Mouse (Mus musculus): ENCODE measurements at regions not wholly inside any gene's neighbourhood (a gene's known extent, or its start where the extent isn't known, plus 50 kb on each side); places are given as distances from the start of the nearest gene placed in this dataset.
A peak's percentile ranks its signal among the peaks of the same experiment; 100 is the strongest.

DNA sequence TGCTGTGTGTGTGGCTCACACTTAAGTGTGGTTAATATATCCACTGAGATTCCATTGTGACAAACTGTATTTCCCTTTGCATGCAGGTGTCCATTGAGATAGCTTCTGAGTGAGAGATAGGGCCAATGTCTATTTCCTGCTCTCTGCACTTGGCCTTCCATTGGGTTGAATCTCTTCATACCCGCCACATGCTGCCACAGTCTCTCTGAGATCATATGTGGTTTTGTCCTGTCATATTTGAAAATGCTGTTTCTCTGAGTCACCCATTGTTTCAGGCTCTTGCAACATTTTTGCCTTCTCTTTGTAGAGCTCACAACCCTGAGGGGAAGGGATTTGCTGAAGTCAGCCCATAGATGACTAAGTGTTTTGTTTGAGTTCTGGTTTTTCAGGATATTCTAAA lies 2081.3 kb downstream of the Olfm4 start:
- Histone ChIP-seq H3K27ac (ENCODE audit: low read depth, low read length) (no peak overlapping the region), H3K4me2 (replicated peaks; ENCODE audit: low read depth, low read length) (no peak overlapping the region), H3K27me3 (ENCODE audit: control insufficient read depth, insufficient read depth, low read length) (no peaks in the 10 kb centered on the region), H3K4me1 (replicated peaks; ENCODE audit: control insufficient read depth, insufficient read depth, low read length) (no peaks in the 10 kb centered on the region), H3K9me3 (ENCODE audit: control insufficient read depth, low read length) (no peaks in the 10 kb centered on the region), H3K4me3 (ENCODE audit: low read depth, low read length) (no peak overlapping the region), H3K36me3 (ENCODE audit: control insufficient read depth, insufficient read depth, low read length) (no peaks in the 10 kb centered on the region), H3K9ac (ENCODE audit: low read depth, low read length) (no peak overlapping the region)
- 89% methylated on average over 1 of the region's 1 CpGs for WGBS
- no peak for ATAC-seq (ENCODE audit: low FRiP score)
- DNase-seq (ENCODE audit: low spot score): no peak

DNA sequence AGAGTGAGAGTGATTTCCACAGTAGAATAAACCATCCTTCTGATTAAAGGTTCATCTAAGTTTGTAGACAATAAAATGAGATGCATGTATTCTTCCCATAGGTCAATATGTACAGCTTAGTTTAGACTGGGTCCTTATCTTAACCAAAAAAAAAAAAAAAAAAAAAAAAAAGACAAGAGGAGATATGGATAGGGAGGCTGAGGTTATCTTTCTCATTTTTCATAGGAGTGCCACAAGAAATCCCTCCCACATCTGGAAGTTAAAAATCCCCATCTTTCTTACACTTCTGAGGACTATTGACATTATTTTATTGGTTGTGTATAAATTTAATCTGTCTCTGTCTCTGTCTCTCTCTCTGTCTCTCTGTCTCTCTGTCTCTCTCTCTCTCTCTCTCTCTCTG lies 2117.8 kb downstream of the Olfm4 start:
- no peak overlapping the region for H3K4me2 ChIP-seq (replicated peaks; ENCODE audit: low read depth, low read length)
- no peaks in the 10 kb centered on the region for H3K9me3 ChIP-seq (ENCODE audit: control insufficient read depth, low read length)
- no peaks in the 10 kb centered on the region for H3K4me1 ChIP-seq (replicated peaks; ENCODE audit: control insufficient read depth, insufficient read depth, low read length)
- no peak overlapping the region for H3K4me3 ChIP-seq (ENCODE audit: low read depth, low read length)
- no peak for DNase-seq (ENCODE audit: low spot score)
- no peaks in the 10 kb centered on the region for H3K27me3 ChIP-seq (ENCODE audit: control insufficient read depth, insufficient read depth, low read length)
- no peak overlapping the region for H3K9ac ChIP-seq (ENCODE audit: low read depth, low read length)
- no peak for ATAC-seq (ENCODE audit: low FRiP score)
- H3K36me3 ChIP-seq (ENCODE audit: control insufficient read depth, insufficient read depth, low read length): no peaks in the 10 kb centered on the region
- no peak overlapping the region for H3K27ac ChIP-seq (ENCODE audit: low read depth, low read length)

DNA sequence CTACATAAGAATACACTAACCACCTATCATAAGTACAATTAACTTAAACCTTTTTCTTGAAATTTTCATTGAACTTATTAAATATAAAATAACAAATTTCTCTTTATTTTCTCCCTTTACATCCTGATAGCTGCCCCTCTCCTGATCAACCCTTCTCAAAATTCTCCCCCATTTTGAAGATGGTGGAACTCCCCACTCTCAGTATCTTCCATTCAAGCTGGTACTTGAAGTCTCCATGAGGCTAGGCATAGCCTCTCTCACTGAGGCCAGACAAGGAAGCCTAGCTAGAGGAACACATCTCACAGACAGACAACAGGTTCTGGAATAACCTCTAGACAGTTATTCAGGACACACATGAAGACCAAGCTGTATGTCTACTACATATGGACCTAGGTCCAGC lies 2129.0 kb downstream of the Olfm4 start:
- Histone ChIP-seq H3K27ac (ENCODE audit: low read depth, low read length) (no peak overlapping the region), H3K9me3 (ENCODE audit: control insufficient read depth, low read length) (no peaks in the 10 kb centered on the region), H3K4me2 (replicated peaks; ENCODE audit: low read depth, low read length) (no peak overlapping the region), H3K4me3 (ENCODE audit: low read depth, low read length) (no peak overlapping the region), H3K9ac (ENCODE audit: low read depth, low read length) (no peak overlapping the region), H3K4me1 (replicated peaks; ENCODE audit: control insufficient read depth, insufficient read depth, low read length) (no peaks in the 10 kb centered on the region), H3K27me3 (ENCODE audit: control insufficient read depth, insufficient read depth, low read length) (no peaks in the 10 kb centered on the region), H3K36me3 (ENCODE audit: control insufficient read depth, insufficient read depth, low read length) (no peaks in the 10 kb centered on the region)
- DNase-seq (ENCODE audit: low spot score) (no peak), ATAC-seq (ENCODE audit: low FRiP score) (no peak)

DNA sequence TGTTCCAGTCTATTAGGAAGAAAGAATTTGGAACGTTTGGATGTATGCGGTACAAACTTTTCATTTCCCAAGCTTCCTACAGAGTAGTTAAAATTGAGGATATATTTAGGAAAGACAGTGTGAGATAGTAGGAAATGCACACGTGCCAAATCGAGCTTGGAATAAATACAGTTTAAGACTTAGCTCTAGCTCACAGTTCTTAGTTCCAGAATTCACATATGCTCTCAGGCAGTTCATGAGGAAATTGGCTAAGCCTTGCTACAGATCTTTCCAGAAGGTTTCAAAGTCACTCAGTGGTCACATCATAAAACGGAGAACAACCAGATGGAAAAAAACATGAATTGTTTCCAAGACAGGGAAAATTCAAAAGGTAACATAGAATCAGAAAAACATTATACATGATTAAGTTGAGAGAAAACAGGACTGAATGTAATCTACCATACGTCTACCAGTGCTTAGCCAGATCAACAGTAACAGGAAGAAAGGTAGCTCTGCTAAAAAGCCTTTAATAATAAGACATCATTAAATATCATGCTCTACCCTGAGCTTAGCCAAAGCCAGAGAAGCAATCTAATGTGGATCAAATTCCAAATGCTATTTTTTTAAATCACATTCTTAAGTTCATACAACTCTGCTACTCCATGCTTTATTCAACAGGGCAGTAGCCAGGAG lies 2165.1 kb downstream of the Olfm4 start:
- no peak for DNase-seq (ENCODE audit: low spot score)
- WGBS: 90% methylated on average over 6 of the region's 6 CpGs
- H3K27me3 ChIP-seq (ENCODE audit: control insufficient read depth, insufficient read depth, low read length): no peaks in the 10 kb centered on the region
- no peak overlapping the region for H3K4me3 ChIP-seq (ENCODE audit: low read depth, low read length)
- ATAC-seq (ENCODE audit: low FRiP score): no peak
- H3K27ac ChIP-seq (ENCODE audit: low read depth, low read length): no peak overlapping the region
- no peaks in the 10 kb centered on the region for H3K4me1 ChIP-seq (replicated peaks; ENCODE audit: control insufficient read depth, insufficient read depth, low read length)
- no peak overlapping the region for H3K9ac ChIP-seq (ENCODE audit: low read depth, low read length)
- H3K9me3 ChIP-seq (ENCODE audit: control insufficient read depth, low read length): no peaks in the 10 kb centered on the region
- no peaks in the 10 kb centered on the region for H3K36me3 ChIP-seq (ENCODE audit: control insufficient read depth, insufficient read depth, low read length)
- H3K4me2 ChIP-seq (replicated peaks; ENCODE audit: low read depth, low read length): no peak overlapping the region

DNA sequence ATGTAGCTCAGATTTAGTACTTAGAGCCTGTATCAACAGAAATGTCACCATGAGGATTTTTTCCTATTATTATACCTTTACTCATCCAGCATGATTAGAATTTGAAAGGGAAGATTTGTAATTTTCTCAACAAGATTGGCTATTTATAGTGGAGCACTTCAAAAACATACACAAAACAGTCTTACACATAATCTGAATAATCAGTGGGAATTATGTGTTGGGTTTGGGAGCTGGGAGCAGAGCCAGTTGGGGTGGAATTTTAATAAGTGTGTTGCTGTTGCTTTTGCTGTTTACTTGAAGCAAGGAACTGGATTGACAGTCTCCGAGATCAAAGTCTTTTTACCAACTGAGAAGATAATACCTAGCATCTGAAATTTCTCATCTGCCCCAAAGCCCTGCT lies 2201.5 kb downstream of the Olfm4 start:
- Histone ChIP-seq H3K27me3 (ENCODE audit: control insufficient read depth, insufficient read depth, low read length) (no peaks in the 10 kb centered on the region), H3K9ac (ENCODE audit: low read depth, low read length) (no peak overlapping the region), H3K4me2 (replicated peaks; ENCODE audit: low read depth, low read length) (no peak overlapping the region), H3K4me3 (ENCODE audit: low read depth, low read length) (no peak overlapping the region), H3K9me3 (ENCODE audit: control insufficient read depth, low read length) (no peaks in the 10 kb centered on the region), H3K4me1 (replicated peaks; ENCODE audit: control insufficient read depth, insufficient read depth, low read length) (no peaks in the 10 kb centered on the region), H3K27ac (ENCODE audit: low read depth, low read length) (no peak overlapping the region), H3K36me3 (ENCODE audit: control insufficient read depth, insufficient read depth, low read length) (no peaks in the 10 kb centered on the region)
- no peak for DNase-seq (ENCODE audit: low spot score)
- WGBS: 88% methylated on average over 1 of the region's 1 CpGs
- no peak for ATAC-seq (ENCODE audit: low FRiP score)

DNA sequence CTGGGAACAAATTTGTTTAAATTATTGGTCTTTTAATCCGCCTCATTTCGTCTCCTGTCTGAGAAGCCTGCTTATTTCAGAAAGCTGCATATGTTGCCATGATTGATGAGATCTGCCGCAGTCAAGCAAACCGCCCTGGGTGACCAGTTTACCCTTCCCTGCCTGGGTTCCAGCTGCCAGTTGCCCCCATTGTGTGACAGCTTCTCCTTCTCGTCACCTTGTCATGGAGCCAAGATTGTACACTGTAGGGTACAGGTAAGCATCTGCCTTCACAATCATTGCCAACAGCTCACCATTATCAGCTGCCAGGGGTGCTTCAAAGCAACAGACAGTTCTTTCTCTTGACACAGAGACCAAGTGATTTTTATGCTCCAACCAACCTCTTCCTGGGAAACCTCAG lies 2226.5 kb downstream of the Olfm4 start:
- Histone ChIP-seq H3K4me3 (ENCODE audit: low read depth, low read length) (no peak overlapping the region), H3K27me3 (ENCODE audit: control insufficient read depth, insufficient read depth, low read length) (no peaks in the 10 kb centered on the region), H3K36me3 (ENCODE audit: control insufficient read depth, insufficient read depth, low read length) (no peaks in the 10 kb centered on the region), H3K27ac (ENCODE audit: low read depth, low read length) (no peak overlapping the region), H3K4me2 (replicated peaks; ENCODE audit: low read depth, low read length) (no peak overlapping the region), H3K9me3 (ENCODE audit: control insufficient read depth, low read length) (no peaks in the 10 kb centered on the region), H3K9ac (ENCODE audit: low read depth, low read length) (no peak overlapping the region), H3K4me1 (replicated peaks; ENCODE audit: control insufficient read depth, insufficient read depth, low read length) (no peaks in the 10 kb centered on the region)
- ATAC-seq (ENCODE audit: low FRiP score): peak; percentile 59
- 64% methylated on average over 5 of the region's 5 CpGs for WGBS
- peak; percentile 4 for DNase-seq (ENCODE audit: low spot score)

DNA sequence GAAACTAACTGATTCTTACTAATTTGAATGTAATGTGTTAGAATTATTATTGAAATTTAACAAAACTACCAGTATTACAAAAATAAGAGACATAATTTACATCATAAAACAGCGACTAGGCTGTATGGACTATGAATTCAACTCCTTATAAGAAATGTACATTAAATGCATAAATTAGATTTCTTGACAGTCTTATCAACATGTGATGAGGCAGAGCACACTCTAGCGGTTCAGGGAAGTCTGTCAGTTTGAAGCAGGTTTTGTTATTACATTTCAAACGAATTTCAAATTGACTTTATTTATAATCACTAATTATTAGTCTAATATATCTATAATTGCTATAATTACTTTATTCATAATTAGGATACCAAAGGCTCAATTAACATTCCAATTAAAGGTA lies 2214.8 kb upstream of the Pcdh17 start:
- DNase-seq (ENCODE audit: low spot score) (no peak), ATAC-seq (ENCODE audit: low FRiP score) (no peak)
- no peak overlapping the region for H3K27ac ChIP-seq (ENCODE audit: low read depth, low read length)
- H3K9me3 ChIP-seq (ENCODE audit: control insufficient read depth, low read length): no peaks in the 10 kb centered on the region
- H3K9ac ChIP-seq (ENCODE audit: low read depth, low read length): no peak overlapping the region
- H3K27me3 ChIP-seq (ENCODE audit: control insufficient read depth, insufficient read depth, low read length): no peaks in the 10 kb centered on the region
- H3K4me3 ChIP-seq (ENCODE audit: low read depth, low read length): no peak overlapping the region
- H3K4me1 ChIP-seq (replicated peaks; ENCODE audit: control insufficient read depth, insufficient read depth, low read length): no peaks in the 10 kb centered on the region
- H3K36me3 ChIP-seq (ENCODE audit: control insufficient read depth, insufficient read depth, low read length): no peaks in the 10 kb centered on the region
- 85% methylated on average over 3 of the region's 3 CpGs for WGBS
- H3K4me2 ChIP-seq (replicated peaks; ENCODE audit: low read depth, low read length): no peak overlapping the region

DNA sequence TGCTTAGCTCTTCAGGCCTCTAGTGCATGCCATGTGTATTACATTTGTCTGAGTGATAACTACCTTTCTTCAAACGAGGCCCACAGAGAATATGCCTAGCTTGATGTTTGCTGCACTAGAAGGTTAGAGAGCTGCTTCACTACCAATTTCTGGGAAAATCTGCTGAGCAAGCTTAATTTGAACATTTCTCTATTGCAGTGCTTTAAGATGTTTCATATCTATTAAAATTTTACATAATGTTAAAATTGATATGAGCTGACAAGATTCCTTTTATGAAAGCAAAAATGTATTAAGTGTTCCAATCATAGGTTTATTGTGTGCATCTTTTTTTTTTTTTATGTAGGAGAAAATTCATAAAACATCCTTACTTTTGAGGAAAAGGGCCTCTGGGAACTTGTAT lies 2207.1 kb upstream of the Pcdh17 start:
- 69% methylated on average over 1 of the region's 1 CpGs for WGBS
- Histone ChIP-seq H3K4me2 (replicated peaks; ENCODE audit: low read depth, low read length) (no peak overlapping the region), H3K9me3 (ENCODE audit: control insufficient read depth, low read length) (no peaks in the 10 kb centered on the region), H3K4me1 (replicated peaks; ENCODE audit: control insufficient read depth, insufficient read depth, low read length) (no peaks in the 10 kb centered on the region), H3K9ac (ENCODE audit: low read depth, low read length) (no peak overlapping the region), H3K27ac (ENCODE audit: low read depth, low read length) (no peak overlapping the region), H3K27me3 (ENCODE audit: control insufficient read depth, insufficient read depth, low read length) (no peaks in the 10 kb centered on the region), H3K36me3 (ENCODE audit: control insufficient read depth, insufficient read depth, low read length) (no peaks in the 10 kb centered on the region), H3K4me3 (ENCODE audit: low read depth, low read length) (no peak overlapping the region)
- no peak for ATAC-seq (ENCODE audit: low FRiP score)
- no peak for DNase-seq (ENCODE audit: low spot score)

DNA sequence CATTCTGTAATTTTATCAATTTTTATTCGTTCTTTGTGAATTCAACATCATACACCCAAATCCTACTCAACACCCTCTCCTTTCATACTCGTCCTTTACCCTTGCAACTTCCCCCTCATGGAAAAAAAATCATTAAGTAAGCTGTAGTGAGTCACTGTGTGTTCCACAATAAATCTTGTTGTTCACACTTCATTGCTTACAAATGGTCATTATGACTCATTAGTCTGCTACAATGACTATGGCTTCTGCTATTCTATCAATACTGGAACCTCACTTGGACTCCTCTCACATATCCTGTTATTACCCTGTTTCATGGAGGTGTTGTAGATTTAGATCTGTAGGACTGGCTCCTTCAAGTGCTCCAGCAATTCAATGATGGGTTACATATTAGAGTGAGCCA lies 2200.0 kb upstream of the Pcdh17 start:
- Histone ChIP-seq H3K9me3 (ENCODE audit: control insufficient read depth, low read length) (no peaks in the 10 kb centered on the region), H3K4me3 (ENCODE audit: low read depth, low read length) (no peak overlapping the region), H3K27me3 (ENCODE audit: control insufficient read depth, insufficient read depth, low read length) (no peaks in the 10 kb centered on the region), H3K4me2 (replicated peaks; ENCODE audit: low read depth, low read length) (no peak overlapping the region), H3K4me1 (replicated peaks; ENCODE audit: control insufficient read depth, insufficient read depth, low read length) (no peaks in the 10 kb centered on the region), H3K36me3 (ENCODE audit: control insufficient read depth, insufficient read depth, low read length) (no peaks in the 10 kb centered on the region), H3K27ac (ENCODE audit: low read depth, low read length) (no peak overlapping the region), H3K9ac (ENCODE audit: low read depth, low read length) (no peak overlapping the region)
- ATAC-seq (ENCODE audit: low FRiP score) (no peak), DNase-seq (ENCODE audit: low spot score) (no peak)
- 62% methylated on average over 2 of the region's 2 CpGs for WGBS
